Mouse (Mus musculus) intestine, postnatal 0 days (tissue): ENCODE data around the gene Btbd16. TPM values are rescaled to one million over a fixed set of nuclear protein-coding genes. Genes with fewer than 3 reads are reported as not detected.

Experiments
- ATAC-seq: fragments of 200-750 bp; cut with Nextera tagmentation; 2 replicates; pipeline ENCODE4 v1.8.0; 2017; ENCODE audit warnings: mild to moderate bottlenecking, moderate TSS enrichment, moderate library complexity
- H3K27ac ChIP-seq: fragments of 300-500 bp; sonication (generic); 2 replicates; pipeline ENCODE4 v1.5.1; 2014; ENCODE audit warnings: mild to moderate bottlenecking, low read depth, low read length, moderate library complexity
- H3K27me3 ChIP-seq: fragments of 300-500 bp; sonication (generic); replicated peaks from 2 replicates; pipeline ENCODE4 v1.6.1; 2014; ENCODE audit warnings: low read length, mixed read lengths; ENCODE audit not compliant: control insufficient read depth, insufficient read depth
- H3K36me3 ChIP-seq: fragments of 300-500 bp; sonication (generic); 2 replicates; pipeline ENCODE4 v1.6.1; 2014; ENCODE audit warnings: mild to moderate bottlenecking, moderate library complexity; ENCODE audit not compliant: control insufficient read depth, insufficient read depth
- H3K4me1 ChIP-seq: fragments of 300-500 bp; sonication (generic); replicated peaks from 2 replicates; pipeline ENCODE4 v1.6.1; 2014; ENCODE audit warnings: antibody characterized with exemption, low read length, mixed read lengths; ENCODE audit not compliant: control insufficient read depth, insufficient read depth
- H3K4me2 ChIP-seq: fragments of 300-500 bp; sonication (generic); replicated peaks from 2 replicates; pipeline ENCODE4 v1.6.1; 2014; ENCODE audit warnings: low read depth, mild to moderate bottlenecking, moderate library complexity
- H3K4me3 ChIP-seq: fragments of 300-500 bp; sonication (generic); 2 replicates; pipeline ENCODE4 v1.5.1; 2014; ENCODE audit warnings: low read depth, low read length
- H3K9ac ChIP-seq: fragments of 300-500 bp; sonication (generic); 2 replicates; pipeline ENCODE4 v1.6.1; 2014; ENCODE audit warnings: mild to moderate bottlenecking, low read depth, low read length
- H3K9me3 ChIP-seq: fragments of 300-500 bp; sonication (generic); 2 replicates; pipeline ENCODE4 v1.6.1; 2016; ENCODE audit warnings: mixed run types; ENCODE audit not compliant: control insufficient read depth
- CTCF ChIP-seq: sonication (generic); IDR thresholded peaks from 2 replicates; pipeline ENCODE4 v1.5.1; 2016; ENCODE audit warnings: low read depth, mild to moderate bottlenecking, control low read depth, antibody characterized with exemption, moderate library complexity
- WGBS: fragments of 180-500 bp; shearing (Covaris S2); extraction: QIAGEN DNeasy Blood & Tissue Kit; methylation state at CpG from one replicate; pipeline ENCODE4 v1.1.7; 2014; 5-methylcytosine and 5-hydroxymethylcytosine counted together
- polyA plus RNA-seq: library from polyadenylated mRNA; unstranded; fragments of >200 nt; fragmentation: Nextera tagmentation; extraction: Ambion mirVana; gene quantifications from 2 replicates; pipeline ENCODE4 v1.2.1, GENCODE M21; 2015

Btbd16 gene
- polyA plus RNA-seq, 1 experiment from 2014 or later, result not detected

DNA sequence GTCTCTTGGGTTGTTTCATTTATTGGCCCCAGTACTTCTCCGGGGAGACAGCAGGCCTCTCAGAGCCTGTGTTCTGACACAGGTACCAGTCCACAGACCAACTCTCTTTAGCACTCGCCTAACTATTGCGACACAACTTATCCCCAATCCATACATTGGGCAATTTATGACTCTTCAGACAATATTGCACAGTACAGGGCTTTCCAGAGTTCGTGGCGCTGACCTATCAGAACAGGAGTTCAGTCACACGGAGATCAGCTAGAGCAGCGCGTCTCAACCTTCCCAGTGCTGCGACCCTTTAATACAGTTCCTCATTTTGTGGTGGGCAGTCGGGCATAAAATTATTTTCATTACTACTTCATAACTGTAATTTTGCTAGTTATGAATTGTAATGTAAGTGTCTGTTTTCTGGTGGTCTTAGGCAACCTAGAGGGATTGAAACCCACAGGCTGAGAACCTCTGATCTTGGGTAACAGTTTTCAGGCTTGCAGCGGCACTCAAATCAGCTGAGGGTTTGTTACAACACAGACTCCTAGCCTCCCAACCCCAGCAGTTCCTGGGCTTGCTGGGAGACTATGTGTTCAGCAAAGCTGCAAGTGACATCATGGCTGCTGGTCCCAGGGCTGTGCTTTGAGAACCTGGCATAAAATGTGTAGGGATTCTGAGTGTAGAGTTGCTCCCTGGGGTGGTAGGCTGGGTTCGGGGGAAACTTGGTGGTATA is 65.7 kb downstream of the Btbd16 start:
- H3K27me3 ChIP-seq, result no peaks in the 10 kb centered on the region
- no peaks in the 10 kb centered on the region for H3K36me3 ChIP-seq
- H3K4me2 ChIP-seq, result no peak overlapping the region
- peaks cover 3% of the 10 kb centered on the region; the same call in 1 of the 2 replicates for H3K4me1 ChIP-seq
- no peak for TF ChIP-seq CTCF
- H3K27ac ChIP-seq, result no peak overlapping the region
- H3K9ac ChIP-seq, result no peak overlapping the region
- 54% methylated on average over 12 of the region's 12 CpGs for WGBS
- H3K4me3 ChIP-seq, result no peak overlapping the region
- H3K9me3 ChIP-seq, result no peaks in the 10 kb centered on the region
- peak; percentile 40 for ATAC-seq

DNA sequence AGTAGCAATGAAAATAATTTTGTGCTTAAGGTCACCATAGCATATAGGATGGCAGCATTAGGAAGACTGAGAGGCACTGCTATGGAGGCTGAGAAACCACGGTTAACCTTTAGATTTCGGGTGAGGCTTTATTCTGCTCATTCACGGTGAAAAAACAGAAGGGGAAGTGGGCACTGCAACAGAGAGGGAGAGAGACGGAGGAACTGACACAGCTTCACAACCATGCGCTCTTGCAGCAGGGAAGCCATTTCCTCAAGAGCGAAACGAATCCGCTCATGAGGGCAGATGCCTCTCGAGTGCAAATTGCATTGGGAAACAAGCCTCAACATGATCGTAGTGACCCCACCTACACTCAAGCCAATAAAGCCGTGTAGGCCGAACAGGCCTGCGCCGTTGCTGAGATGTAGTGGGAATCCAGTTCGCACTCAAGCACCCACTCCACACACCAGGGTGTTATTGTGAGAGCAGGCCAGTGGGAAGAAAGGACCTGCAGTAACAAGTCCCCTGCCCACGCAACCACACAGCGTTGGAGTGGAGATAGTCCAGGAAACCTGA is 73.4 kb downstream of the Btbd16 start:
- TF ChIP-seq CTCF, result no peak
- no peak overlapping the region for H3K4me3 ChIP-seq
- H3K9ac ChIP-seq, result no peak overlapping the region
- H3K4me2 ChIP-seq, result no peak overlapping the region
- H3K9me3 ChIP-seq, result no peaks in the 10 kb centered on the region
- no peaks in the 10 kb centered on the region for H3K36me3 ChIP-seq
- H3K27ac ChIP-seq, result no peak overlapping the region
- WGBS, result 86% methylated on average over 17 of the region's 17 CpGs
- H3K27me3 ChIP-seq, result no peaks in the 10 kb centered on the region
- ATAC-seq, result no peak
- no peaks in the 10 kb centered on the region for H3K4me1 ChIP-seq

DNA sequence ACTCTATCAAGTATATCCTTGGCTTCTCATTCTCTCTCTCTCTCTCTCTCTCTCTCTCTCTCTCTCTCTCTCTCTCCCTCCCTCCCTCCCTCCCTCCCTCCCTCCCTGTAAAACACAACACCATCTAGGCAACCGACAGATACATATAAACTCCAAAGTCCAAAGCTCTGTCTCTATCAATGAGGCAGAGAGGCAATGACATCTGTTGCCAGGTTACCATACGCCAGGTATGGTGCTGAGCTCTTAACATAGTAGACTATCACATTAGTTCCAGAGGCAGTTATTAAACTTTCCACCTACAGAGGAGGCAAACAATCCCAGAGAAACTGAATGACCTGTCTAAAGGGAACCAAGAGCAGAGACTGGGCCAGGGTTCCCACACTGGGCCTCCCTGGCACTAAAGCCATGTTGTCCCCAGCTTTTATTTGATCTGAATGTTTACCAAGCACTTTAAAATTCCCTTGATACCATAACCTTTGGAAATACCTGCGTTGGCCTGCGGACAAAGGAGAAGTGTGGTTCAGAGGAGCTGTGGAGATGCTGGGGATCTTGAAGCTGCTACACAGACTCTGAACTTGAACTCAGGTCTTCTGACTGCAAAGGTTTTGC is 80.9 kb downstream of the Btbd16 start:
- H3K4me1 ChIP-seq, result no peaks in the 10 kb centered on the region
- H3K36me3 ChIP-seq, result no peaks in the 10 kb centered on the region
- 42% methylated on average over 4 of the region's 4 CpGs for WGBS
- no peak overlapping the region for H3K9ac ChIP-seq
- peak; percentile 71 for ATAC-seq
- TF ChIP-seq CTCF, result no peak
- H3K9me3 ChIP-seq, result no peaks in the 10 kb centered on the region
- no peaks in the 10 kb centered on the region for H3K27me3 ChIP-seq
- H3K27ac ChIP-seq, result no peak overlapping the region
- no peak overlapping the region for H3K4me3 ChIP-seq
- no peak overlapping the region for H3K4me2 ChIP-seq

DNA sequence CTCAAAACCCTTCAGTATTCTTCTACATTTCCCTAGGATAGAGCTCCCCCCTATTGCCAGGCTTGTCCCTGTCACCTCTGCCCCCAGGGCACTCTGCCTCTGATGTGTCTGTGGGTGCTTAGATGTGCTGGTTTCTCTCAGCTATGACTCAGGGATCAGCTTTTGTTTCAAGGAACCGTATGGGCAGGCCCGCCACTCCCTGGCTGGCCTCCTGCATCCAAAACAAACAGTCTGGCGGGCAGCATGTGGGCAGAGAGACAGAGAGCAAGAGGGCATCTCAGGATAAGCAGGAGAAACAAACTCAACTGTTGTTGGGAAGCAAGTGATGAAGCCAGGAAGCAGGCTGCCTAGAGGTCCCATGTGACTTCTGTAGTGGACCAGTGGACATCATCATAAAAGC is 81.8 kb downstream of the Btbd16 start:
- WGBS, result 40% methylated on average over 3 of the region's 3 CpGs
- Histone ChIP-seq H3K4me1 (no peaks in the 10 kb centered on the region), H3K27ac (no peak overlapping the region), H3K4me3 (no peak overlapping the region), H3K36me3 (no peaks in the 10 kb centered on the region), H3K9ac (no peak overlapping the region), H3K9me3 (no peaks in the 10 kb centered on the region), H3K27me3 (no peaks in the 10 kb centered on the region), H3K4me2 (no peak overlapping the region)
- no peak for TF ChIP-seq CTCF
- ATAC-seq, result no peak; the same call in 1 of the 2 replicates

DNA sequence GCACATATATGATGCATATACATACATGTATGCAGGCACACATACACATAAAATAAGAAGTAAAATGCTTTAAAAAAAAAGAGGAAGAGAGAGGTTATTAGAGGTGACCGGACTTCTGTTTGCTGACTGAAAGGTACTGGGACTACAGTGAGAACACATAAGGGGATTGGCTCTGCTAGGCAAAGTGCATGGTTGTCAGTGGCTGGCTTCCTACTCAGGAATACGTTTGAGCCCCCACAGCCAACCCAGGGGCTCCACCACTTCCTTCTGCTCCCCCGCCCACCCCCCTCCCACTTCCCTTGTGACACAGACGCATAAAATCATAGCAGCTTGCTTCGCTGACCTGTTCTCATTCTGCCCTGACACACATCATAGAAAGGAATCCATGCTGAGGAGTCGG is 84.1 kb downstream of the Btbd16 start:
- Histone ChIP-seq H3K27ac (no peak overlapping the region), H3K9ac (no peak overlapping the region), H3K36me3 (no peaks in the 10 kb centered on the region), H3K9me3 (no peaks in the 10 kb centered on the region), H3K4me3 (no peak overlapping the region), H3K4me1 (no peaks in the 10 kb centered on the region), H3K4me2 (no peak overlapping the region), H3K27me3 (no peaks in the 10 kb centered on the region)
- no peak for TF ChIP-seq CTCF
- no peak for ATAC-seq
- 67% methylated on average over 6 of the region's 6 CpGs for WGBS

DNA sequence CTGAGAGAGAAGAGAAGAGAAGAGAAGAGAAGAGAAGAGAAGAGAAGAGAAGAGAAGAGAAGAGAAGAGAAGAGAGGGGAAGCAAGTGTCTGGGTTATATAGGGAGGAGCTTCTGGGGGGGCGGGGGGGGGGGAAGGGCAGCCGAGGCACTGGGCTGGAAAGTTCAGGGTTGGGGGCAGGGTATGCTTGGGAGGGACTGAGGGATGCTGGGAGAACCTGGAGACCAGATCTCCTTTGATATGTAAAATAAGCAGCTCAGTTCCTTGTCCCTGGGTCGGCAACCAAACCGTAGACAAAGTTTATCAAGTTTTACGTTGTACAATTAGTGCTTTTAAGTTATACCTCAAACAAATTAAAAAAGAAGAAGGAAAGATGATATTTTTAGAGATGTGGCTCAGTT is 86.1 kb downstream of the Btbd16 start:
- no peaks in the 10 kb centered on the region for H3K36me3 ChIP-seq
- TF ChIP-seq CTCF, result no peak
- H3K27ac ChIP-seq, result no peak overlapping the region
- ATAC-seq, result no peak
- no peak overlapping the region for H3K9ac ChIP-seq
- H3K4me3 ChIP-seq, result no peak overlapping the region
- 61% methylated on average over 5 of the region's 5 CpGs for WGBS
- no peak overlapping the region for H3K4me2 ChIP-seq
- H3K9me3 ChIP-seq, result no peaks in the 10 kb centered on the region
- no peaks in the 10 kb centered on the region for H3K4me1 ChIP-seq
- H3K27me3 ChIP-seq, result no peaks in the 10 kb centered on the region
